In genomic region chr7:105414385-105414784, GRCm38 (mm10) we compare ENCODE assay signal across 28 mouse cellular contexts. TPM values are rescaled to one million over a fixed set of nuclear protein-coding genes. Genes with fewer than 3 reads are reported as not detected.
DNase-seq lines count a peak whose midpoint lies in the region; ATAC-seq and TF ChIP-seq lines count a peak whose summit lies in the region.
"Had no signal": no experiment of that assay in that cellular context is flagged by ENCODE, and none has a peak within 500 bp of the region (broad histone marks: within the 10 kb centered on the region; RNA-seq: fewer than 3 reads in every experiment).

No protein-coding gene starts in this region.

- H3K27ac ChIP-seq in left cerebral cortex, adult 2 months, result peak overlapping the region; percentile 50
- H3K27ac ChIP-seq: embryonic facial prominence, embryonic 15.5 days; forebrain, embryonic 10.5 days; heart, embryonic 10.5 days; heart, embryonic 15.5 days had no signal

- TF ChIP-seq CTCF in left cerebral cortex, adult 2 months (IDR thresholded peaks at IDR 0.05), result no peak

- intact Hi-C loops in left cerebral cortex, adult 2 months (cut with DNase I), result no loop called here
- intact Hi-C loops in left cerebral cortex, postnatal 36 days (cut with DNase I), result loop anchor here (5.0 kb wide), 1 partner anchor 103 kb away; no protein-coding TSS in a partner anchor

- DNase-seq in frontal cortex, postnatal 10 days (ENCODE audit: low spot score in 2 of 2), result no peak
- DNase-seq in left cerebral cortex, adult 2 months (ENCODE audit: extremely low spot score in 1 of 2, low spot score in 2 of 2), result peak; percentile 41 to 63
- DNase-seq in left cerebral cortex, adult 11 months (ENCODE audit: low spot score), result no peak
- peak; percentile 74 for DNase-seq in right cerebral cortex, adult 2 months (ENCODE audit: low spot score in 2 of 2)
- no peak for DNase-seq in right cerebral cortex, postnatal 14 days
- DNase-seq in left cerebral cortex, postnatal 36 days (ENCODE audit: low spot score in 2 of 2), result peak; percentile 55 to 60
- DNase-seq: adrenal gland, adult 8-10 months; adrenal gland, postnatal 36 days; B cell, adult 2 months; cerebellum, adult 11 months; cerebellum, adult 8-10 months; cerebellum, postnatal 14 days; embryo, embryonic 11 days; gastrocnemius, postnatal 10 days; heart, adult 18-20 months; heart, postnatal 14 days had no signal

- H3K4me3 ChIP-seq in left cerebral cortex, adult 2 months, result no peak overlapping the region
- H3K4me3 ChIP-seq: embryonic facial prominence, embryonic 15.5 days; erythroblast, embryonic 14.5 days; forebrain, embryonic 10.5 days; heart, embryonic 10.5 days; heart, embryonic 15.5 days had no signal

- ATAC-seq in frontal cortex, adult (ENCODE audit: low TSS enrichment), result peak; percentile 28
- ATAC-seq: CD4-positive, CD25-positive, alpha-beta regulatory T cell, adult 4 months; forebrain, embryonic 14.5 days had no signal

RNA-seq across cellular contexts. Expression of gene Cnga4, which starts 10.0 kb away (rescaled TPM):
- 1 to 10 TPM in 1 of 2 experiments, under 1 TPM in 1; 0.98 to 1.1 TPM for total RNA-seq in left cerebral cortex, adult 2 months (2021)
- 1 to 10 TPM; 1.0 to 1.3 TPM for total RNA-seq in left cerebral cortex, postnatal 36 days (2021)
- total RNA-seq: adrenal gland, adult 8-10 months; adrenal gland, postnatal 36 days; common myeloid progenitor, adult 5-6 weeks; G1E; gastrocnemius, postnatal 10 days; gastrocnemius, postnatal 4 days; heart, adult 18-20 months; hematopoietic stem cell, adult 5-6 weeks had no signal

RNA-seq across cellular contexts. Expression of gene Cckbr, which starts 11.1 kb away (rescaled TPM):
- total RNA-seq in left cerebral cortex, adult 2 months (2021), result 10 to 100 TPM; 64.9 to 65.5 TPM
- total RNA-seq in left cerebral cortex, postnatal 36 days (2021), result 10 to 100 TPM; 63.2 to 64.3 TPM
- total RNA-seq: adrenal gland, postnatal 36 days; common myeloid progenitor, adult 5-6 weeks; gastrocnemius, postnatal 10 days; gastrocnemius, postnatal 4 days; heart, adult 18-20 months; heart, postnatal 14 days; hematopoietic stem cell, adult 5-6 weeks had no signal

RNA-seq across cellular contexts. Expression of gene Fam160a2, which starts 14.5 kb away (rescaled TPM):
- 10 to 100 TPM; 74.5 to 80.4 TPM for total RNA-seq in left cerebral cortex, adult 2 months (2021)
- total RNA-seq in left cerebral cortex, postnatal 36 days (2021), result 10 to 100 TPM; 77.0 to 83.9 TPM

RNA-seq across cellular contexts. Expression of gene Gm5901, which starts 39.5 kb away (rescaled TPM):
- not detected for total RNA-seq in left cerebral cortex, adult 2 months (2021)
- not detected for total RNA-seq in left cerebral cortex, postnatal 36 days (2021)
- total RNA-seq: adrenal gland, adult 8-10 months; adrenal gland, postnatal 36 days; common myeloid progenitor, adult 5-6 weeks; gastrocnemius, postnatal 10 days; gastrocnemius, postnatal 4 days; heart, adult 18-20 months; heart, postnatal 14 days; hematopoietic stem cell, adult 5-6 weeks had no signal

RNA-seq across cellular contexts. Expression of gene Olfr692, which starts 46.4 kb away (rescaled TPM):
- not detected for total RNA-seq in left cerebral cortex, adult 2 months (2021)
- total RNA-seq in left cerebral cortex, postnatal 36 days (2021), result not detected
- total RNA-seq: adrenal gland, adult 8-10 months; adrenal gland, postnatal 36 days; common myeloid progenitor, adult 5-6 weeks; G1E; gastrocnemius, postnatal 10 days; gastrocnemius, postnatal 4 days; heart, adult 18-20 months; heart, postnatal 14 days; hematopoietic stem cell, adult 5-6 weeks had no signal

Comparison
In these comparisons a context has a peak if more than half of its experiments do, and no peak if none do; other contexts are left out.
1. DNase-seq: peak in left cerebral cortex, adult 2 months (2 of 2), right cerebral cortex, adult 2 months (2 of 2) and left cerebral cortex, postnatal 36 days (2 of 2); none in frontal cortex, postnatal 10 days (0 of 2), left cerebral cortex, adult 11 months (single experiment) and right cerebral cortex, postnatal 14 days (single experiment).